Mouse (Mus musculus) testis, adult 2 months (tissue): Measurements from ENCODE around the gene Fam199x.

Experiments
- CTCF ChIP-seq: fragments of 200-500 bp; IDR thresholded peaks from 2 replicates; pipeline ENCODE4 v1.5.1; 2012; ENCODE audit warnings: low read depth, mild to moderate bottlenecking, inconsistent platforms, low read length, moderate library complexity; ENCODE audit not compliant: control insufficient read depth, insufficient read depth, insufficient replicate concordance
- POLR2A ChIP-seq: fragments of 200-500 bp; IDR thresholded peaks from 2 replicates; pipeline ENCODE4 v1.6.1; 2012; ENCODE audit warnings: low read depth, mild to moderate bottlenecking, inconsistent platforms, low read length, moderate library complexity; ENCODE audit not compliant: control insufficient read depth

DNA sequence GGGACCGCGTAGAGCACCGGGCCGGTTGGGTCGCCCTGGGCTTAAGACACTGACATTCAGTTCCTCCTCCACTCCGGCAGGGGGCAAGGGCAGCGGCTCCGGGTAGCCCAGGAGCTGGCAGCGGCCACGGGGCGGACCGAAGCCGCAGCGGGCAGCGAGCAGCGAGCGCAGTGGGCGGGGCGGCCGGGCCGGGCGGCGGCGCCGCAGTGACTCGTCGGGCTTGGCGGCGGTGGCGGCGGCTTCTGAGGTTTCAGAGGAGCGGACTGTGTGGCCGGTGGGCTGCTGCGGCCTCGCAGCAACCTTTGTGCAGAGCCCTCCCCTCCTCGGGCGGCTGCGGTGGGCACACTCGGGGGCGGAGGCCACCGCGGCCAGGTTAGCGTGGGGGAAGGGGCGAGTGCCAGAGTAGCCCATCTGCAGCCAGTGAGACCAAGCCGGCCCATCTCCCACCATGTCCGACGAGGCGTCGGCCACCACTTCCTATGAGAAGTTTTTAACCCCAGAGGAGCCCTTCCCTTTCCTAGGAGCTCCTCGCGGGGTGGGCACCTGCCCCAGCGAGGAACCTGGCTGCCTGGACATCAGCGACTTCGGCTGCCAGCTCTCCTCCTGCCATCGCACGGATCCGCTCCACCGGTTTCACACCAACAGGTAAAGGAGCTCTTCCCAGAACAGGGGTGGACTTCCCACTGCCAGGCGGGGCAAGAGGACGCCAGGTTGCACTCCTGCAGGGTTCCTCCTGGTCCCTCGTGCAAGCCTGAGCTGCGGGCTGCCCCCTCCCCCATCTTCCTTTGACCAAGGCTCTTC lies at the start of gene Fam199x:
- no peak for TF ChIP-seq CTCF
- TF ChIP-seq POLR2A, result no peak
